Mouse (Mus musculus) kidney, postnatal 0 days (tissue): ENCODE data around the gene Arfrp1. TPM values are rescaled to one million over a fixed set of nuclear protein-coding genes. Genes with fewer than 3 reads are reported as not detected.

Experiments
- ATAC-seq: fragments of 200-750 bp; cut with Nextera tagmentation; replicated peaks from 2 replicates; pipeline ENCODE4 v1.8.0; 2017; ENCODE audit warnings: low read depth, moderate number of reproducible peaks, moderate TSS enrichment, moderate library complexity; ENCODE audit not compliant: low FRiP score
- DNase-seq: peaks from one replicate; pipeline ENCODE4 v3.0.0-alpha.2; 2016; ENCODE audit warnings: low spot score
- H3K27ac ChIP-seq: fragments of 300-500 bp; sonication (generic); 2 replicates; pipeline ENCODE4 v1.5.1; 2014; ENCODE audit warnings: mild to moderate bottlenecking
- H3K27me3 ChIP-seq: fragments of 300-500 bp; sonication (generic); 2 replicates; pipeline ENCODE4 v1.6.1; 2014; ENCODE audit warnings: low read length, mixed read lengths; ENCODE audit not compliant: insufficient read depth
- H3K36me3 ChIP-seq: fragments of 300-500 bp; sonication (generic); 2 replicates; pipeline ENCODE4 v1.6.1; 2014; ENCODE audit warnings: low read length, mixed read lengths; ENCODE audit not compliant: insufficient read depth
- H3K4me1 ChIP-seq: fragments of 300-500 bp; sonication (generic); replicated peaks from 2 replicates; pipeline ENCODE4 v1.6.1; 2014; ENCODE audit warnings: antibody characterized with exemption, low read length, mixed read lengths; ENCODE audit not compliant: insufficient read depth
- H3K4me2 ChIP-seq: fragments of 300-500 bp; sonication (generic); 2 replicates; pipeline ENCODE4 v1.6.1; 2014; ENCODE audit warnings: mild to moderate bottlenecking, low read length, moderate library complexity, mixed read lengths
- H3K4me3 ChIP-seq: fragments of 300-500 bp; sonication (generic); replicated peaks from 2 replicates; pipeline ENCODE4 v1.5.1; 2014; ENCODE audit warnings: low read depth, low read length
- H3K9ac ChIP-seq: fragments of 300-500 bp; sonication (generic); 2 replicates; pipeline ENCODE4 v1.6.1; 2014; ENCODE audit warnings: low read depth, low read length
- H3K9me3 ChIP-seq: fragments of 300-500 bp; sonication (generic); replicated peaks from 2 replicates; pipeline ENCODE4 v1.6.1; 2016; ENCODE audit warnings: low read length, inconsistent platforms, mixed read lengths
- CTCF ChIP-seq: IDR thresholded peaks from 2 replicates; pipeline ENCODE4 v1.5.1; 2016; ENCODE audit warnings: antibody characterized with exemption, low read depth, mild to moderate bottlenecking, moderate library complexity
- WGBS: fragments of 180-500 bp; shearing (Covaris S2); extraction: QIAGEN DNeasy Blood & Tissue Kit; methylation state at CpG from one replicate; pipeline ENCODE4 v1.1.7; 2014; 5-methylcytosine and 5-hydroxymethylcytosine counted together
- polyA plus RNA-seq: library from polyadenylated mRNA; unstranded; fragments of >200 nt; fragmentation: Nextera tagmentation; extraction: Ambion mirVana; gene quantifications from 2 replicates; pipeline ENCODE4 v1.2.1, GENCODE M21; 2015

Arfrp1 gene
- polyA plus RNA-seq, 1 experiment from 2014 or later, result 48.7 TPM

GRCm38 (mm10) chr2:181313006-181313343, 52.2 kb downstream of the Arfrp1 start:
- no peak for ATAC-seq
- no peaks in the 10 kb centered on the region for H3K36me3 ChIP-seq
- no peak overlapping the region for H3K4me3 ChIP-seq
- H3K27ac ChIP-seq, result no peak overlapping the region
- H3K9ac ChIP-seq, result no peak overlapping the region
- no peak overlapping the region for H3K4me2 ChIP-seq
- H3K9me3 ChIP-seq, result no peaks in the 10 kb centered on the region
- H3K27me3 ChIP-seq, result peaks cover 15% of the 10 kb centered on the region
- no peak for DNase-seq
- no peak for TF ChIP-seq CTCF
- 15% methylated on average over 5 of the region's 5 CpGs for WGBS
- H3K4me1 ChIP-seq, result 0 out of 2 replicates have a peak, but pooled peaks cover 3% of the 10 kb centered on the region

- H3K4me2 ChIP-seq, result no peak overlapping the region
- H3K9me3 ChIP-seq, result no peaks in the 10 kb centered on the region
- H3K27ac ChIP-seq, result no peak overlapping the region
- 93% methylated on average over 3 of the region's 3 CpGs for WGBS
- H3K9ac ChIP-seq, result no peak overlapping the region
- 0 out of 2 replicates have a peak, but pooled peaks cover 3% of the 10 kb centered on the region for H3K4me1 ChIP-seq
- no peak overlapping the region for H3K4me3 ChIP-seq
- no peak for ATAC-seq
- no peaks in the 10 kb centered on the region for H3K36me3 ChIP-seq
- peaks cover 15% of the 10 kb centered on the region for H3K27me3 ChIP-seq
- no peak for TF ChIP-seq CTCF
- no peak for DNase-seq
These were observed 52.8 kb downstream of the Arfrp1 start for GRCm38 (mm10) chr2:181312435-181312834.

Other genes with a start within 250 kb of the Arfrp1 start
- gene Kcnq2, start 230.1 kb downstream of the Arfrp1 start, polyA plus RNA-seq, result 0.17 TPM in 1 of 2 replicates, not detected in the other
- 0.05 TPM in 1 of 2 replicates, not detected in the other for gene Eef1a2, start 208.4 kb downstream of the Arfrp1 start, polyA plus RNA-seq
- 262 and 278 TPM in 2 replicates for gene Ppdpf, start 178.2 kb downstream of the Arfrp1 start, polyA plus RNA-seq
- gene Ptk6, start 162.6 kb downstream of the Arfrp1 start, polyA plus RNA-seq, result not detected in 2 replicates
- 0.14 and 0.26 TPM in 2 replicates for gene Srms, start 152.2 kb downstream of the Arfrp1 start, polyA plus RNA-seq
- 0.27 and 0.55 TPM in 2 replicates for gene Fndc11, start 145.4 kb downstream of the Arfrp1 start, polyA plus RNA-seq
- gene Helz2, start 123.4 kb downstream of the Arfrp1 start, polyA plus RNA-seq, result 1.4 and 1.5 TPM in 2 replicates
- 8.1 and 9.8 TPM in 2 replicates for gene Gmeb2, start 77.4 kb downstream of the Arfrp1 start, polyA plus RNA-seq
- 0.24 and 0.66 TPM in 2 replicates for gene Stmn3, start 50.9 kb downstream of the Arfrp1 start, polyA plus RNA-seq
- 16.8 and 24.2 TPM in 2 replicates for gene Rtel1, start 45.7 kb downstream of the Arfrp1 start, polyA plus RNA-seq
- 32.2 and 33.1 TPM in 2 replicates for gene Zgpat, start 476 bp downstream of the Arfrp1 start, polyA plus RNA-seq
- gene Lime1, start 14.7 kb upstream of the Arfrp1 start, polyA plus RNA-seq, result 14.7 TPM in 2 replicates
- 15.6 and 17.8 TPM in 2 replicates for gene Zbtb46, start 94.0 kb upstream of the Arfrp1 start, polyA plus RNA-seq
- gene Abhd16b, start 127.8 kb upstream of the Arfrp1 start, polyA plus RNA-seq, result 0.12 and 0.17 TPM in 2 replicates
- gene Tpd52l2, start 131.7 kb upstream of the Arfrp1 start, polyA plus RNA-seq, result 140 and 144 TPM in 2 replicates
- 70.5 and 79.5 TPM in 2 replicates for gene Dnajc5, start 155.1 kb upstream of the Arfrp1 start, polyA plus RNA-seq
- 45.6 and 46.5 TPM in 2 replicates for gene Uckl1, start 219.5 kb upstream of the Arfrp1 start, polyA plus RNA-seq
- 46.3 and 52.2 TPM in 2 replicates for gene Prpf6, start 226.5 kb upstream of the Arfrp1 start, polyA plus RNA-seq
- 30.0 and 30.3 TPM in 2 replicates for gene Zfp512b, start 227.4 kb upstream of the Arfrp1 start, polyA plus RNA-seq
- gene Samd10, start 233.8 kb upstream of the Arfrp1 start, polyA plus RNA-seq, result 26.9 and 27.4 TPM in 2 replicates